Mouse (Mus musculus) cerebellum, postnatal 10 days (tissue): Measurements from ENCODE around the gene Esrrg.

ENCODE experiments used
- DNase-seq, 2 experiments: peaks; one replicate each; pipeline ENCODE4 v3.0.0; 2021; ENCODE audit warnings: mixed read lengths in 2 of 2

Gene Esrrg

GRCm38 (mm10) chr1:187650786-187651687 is 42.4 kb downstream of the Esrrg start:
- peak; percentile 63 to 72 for DNase-seq

- peak; percentile 82 to 83 for DNase-seq
Observed at GRCm38 (mm10) chr1:187651688-187652241, 43.2 kb downstream of the Esrrg start.

- peak; percentile 57 to 58 for DNase-seq
Observed at GRCm38 (mm10) chr1:187652445-187652844, 43.9 kb downstream of the Esrrg start.

DNA sequence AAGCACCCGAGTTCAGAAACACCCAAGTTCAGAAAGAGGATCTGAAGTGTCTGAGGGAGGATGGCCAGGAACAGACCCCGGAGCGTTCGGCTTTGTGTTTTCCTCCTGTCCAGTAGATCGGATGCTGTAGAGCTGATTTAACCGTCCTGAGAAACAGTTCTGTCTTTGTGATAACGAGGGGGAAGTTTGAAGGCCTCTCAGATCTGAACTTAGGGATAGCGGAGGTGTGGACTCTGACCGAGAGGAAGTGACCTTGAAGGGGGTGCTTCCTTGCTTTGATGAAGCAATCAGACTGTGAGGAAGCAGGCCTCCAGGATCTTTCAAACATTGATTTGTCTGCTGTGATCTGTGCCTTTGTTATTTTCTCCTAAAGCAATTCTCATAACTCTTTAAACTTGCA is 44.8 kb downstream of the Esrrg start:
- no peak for DNase-seq

- DNase-seq, result peak; percentile 55 to 62
Observed at GRCm38 (mm10) chr1:187660963-187661362, 52.4 kb downstream of the Esrrg start.

- peak in 1 of 2 experiments; percentile 15 for DNase-seq
Observed at GRCm38 (mm10) chr1:187662083-187662609, 53.6 kb downstream of the Esrrg start.

GRCm38 (mm10) chr1:187663376-187663775 is 54.8 kb downstream of the Esrrg start:
- DNase-seq, result no peak

GRCm38 (mm10) chr1:187664261-187664660 is 55.7 kb downstream of the Esrrg start:
- no peak for DNase-seq

DNA sequence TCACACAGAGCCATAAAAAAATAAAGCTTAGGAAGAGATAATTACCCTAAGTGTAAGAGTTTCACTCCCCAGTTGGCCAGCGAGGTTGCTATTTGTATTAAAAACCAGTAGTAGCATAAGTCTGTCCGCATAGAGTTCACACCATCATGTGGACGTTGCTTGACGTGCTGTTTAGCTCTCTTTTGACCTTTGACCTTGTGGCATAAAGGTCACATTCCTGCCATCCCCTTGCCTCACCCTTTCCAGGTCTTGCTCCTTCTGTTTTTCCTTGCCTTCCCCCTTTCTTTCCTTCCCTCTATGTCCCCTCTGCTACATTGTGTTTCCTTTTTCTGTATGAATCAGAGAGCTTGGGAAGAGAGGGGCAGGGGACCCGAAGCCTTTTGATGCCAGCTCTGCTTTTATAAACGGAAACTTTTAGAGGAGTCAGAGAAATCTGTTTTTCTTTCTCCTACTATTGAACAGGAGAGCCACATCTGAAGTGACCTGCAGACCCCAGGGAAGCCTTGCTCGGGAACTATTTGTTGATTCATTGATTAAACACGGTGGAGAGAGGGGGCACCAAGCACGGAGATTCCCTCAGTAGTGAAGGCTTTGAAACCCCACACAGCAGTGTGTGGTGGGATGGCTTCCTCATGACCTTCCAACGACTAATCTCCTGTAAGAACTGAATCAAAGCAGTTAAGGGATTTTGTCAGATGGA is 57.5 kb downstream of the Esrrg start:
- DNase-seq, result no peak

DNA sequence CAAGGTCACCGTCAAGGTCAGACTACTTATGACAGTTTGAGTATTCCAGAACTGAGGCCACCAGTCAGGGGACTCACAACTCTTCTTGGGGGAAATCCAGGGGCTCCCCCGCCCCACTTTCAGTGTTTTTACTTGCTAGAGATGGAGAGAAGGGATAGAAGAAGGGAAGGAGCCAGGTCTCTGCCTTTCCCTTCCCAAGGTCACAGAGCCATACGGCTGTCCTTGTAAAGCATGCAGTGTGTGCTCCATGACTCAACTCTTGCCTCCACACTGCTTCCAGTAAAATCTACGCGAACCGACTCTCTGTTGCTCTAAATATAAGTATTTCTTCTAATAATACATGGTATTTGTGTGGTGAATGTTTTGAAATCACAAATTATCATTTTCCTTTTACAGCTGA is 61.2 kb downstream of the Esrrg start:
- no peak for DNase-seq

DNA sequence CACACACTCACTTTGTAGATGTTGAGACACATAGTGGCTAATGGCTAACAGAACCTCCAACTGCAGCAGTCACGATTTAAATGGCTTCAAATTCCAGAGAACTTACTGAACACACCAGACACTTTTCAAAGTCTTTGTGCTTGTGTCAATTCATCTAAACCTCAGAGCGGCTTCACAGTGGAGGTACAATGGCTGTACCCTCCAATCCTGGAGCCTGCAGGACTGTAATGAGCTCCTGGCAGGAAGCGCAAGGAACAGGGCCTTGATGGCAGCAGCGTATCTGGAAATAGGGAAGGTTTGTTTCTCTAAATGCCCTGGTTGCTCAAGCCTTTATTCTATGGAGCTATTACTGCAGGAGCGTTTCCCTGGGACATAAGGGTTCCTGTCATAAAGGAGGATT is 63.9 kb downstream of the Esrrg start:
- DNase-seq, result no peak

- no peak for DNase-seq
Observed at GRCm38 (mm10) chr1:187674771-187675186, 66.2 kb downstream of the Esrrg start.

- DNase-seq, result no peak
Observed at GRCm38 (mm10) chr1:187676626-187677025, 68.0 kb downstream of the Esrrg start.

- no peak for DNase-seq
Observed at GRCm38 (mm10) chr1:187679246-187679645, 70.7 kb downstream of the Esrrg start.

DNA sequence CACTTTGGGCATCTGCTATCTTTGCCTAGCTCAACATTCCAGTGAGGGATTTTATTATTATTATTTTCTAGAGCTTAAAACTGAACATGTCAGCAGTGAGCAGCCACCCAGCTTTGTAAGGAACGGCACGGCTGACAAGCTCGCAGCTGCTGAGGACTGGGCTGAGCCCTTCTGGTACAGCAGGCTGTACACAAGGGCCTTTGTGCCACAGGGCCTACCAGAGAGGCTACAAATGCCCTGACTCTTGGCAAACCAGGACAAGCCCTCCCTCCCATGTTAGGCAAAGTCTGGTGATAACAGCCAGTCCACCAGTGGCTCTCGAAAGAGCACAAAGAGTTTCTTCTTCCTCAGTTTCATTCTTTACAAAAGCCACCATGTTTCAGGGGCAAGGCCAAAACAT is 75.9 kb downstream of the Esrrg start:
- DNase-seq, result peak in 1 of 2 experiments; percentile 40

GRCm38 (mm10) chr1:187691846-187692525 is 83.4 kb downstream of the Esrrg start:
- peak; percentile 40 to 67 for DNase-seq

DNA sequence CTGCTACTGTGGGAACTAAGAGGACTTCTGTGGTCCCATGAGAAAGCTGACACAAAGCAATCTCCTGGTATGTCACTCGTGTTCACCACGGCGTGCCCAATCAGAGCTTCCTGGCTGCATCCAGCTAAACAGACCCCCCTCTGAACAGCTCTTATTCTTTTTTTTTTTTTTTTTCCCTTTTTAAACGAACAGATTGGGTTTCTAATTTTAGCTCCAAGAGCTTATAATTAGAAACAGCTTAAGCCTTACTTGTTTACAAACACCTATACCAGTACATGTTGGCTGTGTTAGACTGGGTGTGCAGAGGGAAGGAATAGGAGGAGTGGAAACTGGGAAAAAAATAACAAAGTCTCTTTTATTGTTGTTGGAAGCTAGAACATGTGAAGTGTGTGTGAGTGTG is 86.3 kb downstream of the Esrrg start:
- DNase-seq, result no peak

DNA sequence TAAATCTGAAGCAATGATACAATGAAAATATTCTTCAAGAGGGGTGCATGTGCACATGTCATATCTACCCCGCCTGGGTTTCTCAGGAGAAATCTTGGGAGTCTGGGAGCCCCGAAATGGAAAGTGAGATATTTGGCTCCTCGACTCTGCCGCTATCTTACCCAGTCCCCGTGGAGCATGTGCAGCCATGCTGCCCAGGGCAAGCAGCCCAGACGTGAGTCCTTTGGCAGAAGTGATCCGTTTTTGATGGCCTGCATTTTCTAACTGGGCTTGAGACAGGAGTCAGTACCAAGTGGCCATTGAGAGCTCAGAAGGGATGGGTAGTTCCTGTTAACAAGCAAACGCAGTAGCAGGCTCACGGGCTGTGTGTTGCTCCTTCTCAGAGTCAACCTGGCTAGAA is 89.6 kb downstream of the Esrrg start:
- DNase-seq, result peak; percentile 76 to 81

- DNase-seq, result no peak
Observed at GRCm38 (mm10) chr1:187700963-187701362, 92.4 kb downstream of the Esrrg start.

- no peak for DNase-seq
Observed at GRCm38 (mm10) chr1:187704921-187705320, 96.3 kb downstream of the Esrrg start.

GRCm38 (mm10) chr1:187705348-187705747 is 96.8 kb downstream of the Esrrg start:
- no peak for DNase-seq

DNA sequence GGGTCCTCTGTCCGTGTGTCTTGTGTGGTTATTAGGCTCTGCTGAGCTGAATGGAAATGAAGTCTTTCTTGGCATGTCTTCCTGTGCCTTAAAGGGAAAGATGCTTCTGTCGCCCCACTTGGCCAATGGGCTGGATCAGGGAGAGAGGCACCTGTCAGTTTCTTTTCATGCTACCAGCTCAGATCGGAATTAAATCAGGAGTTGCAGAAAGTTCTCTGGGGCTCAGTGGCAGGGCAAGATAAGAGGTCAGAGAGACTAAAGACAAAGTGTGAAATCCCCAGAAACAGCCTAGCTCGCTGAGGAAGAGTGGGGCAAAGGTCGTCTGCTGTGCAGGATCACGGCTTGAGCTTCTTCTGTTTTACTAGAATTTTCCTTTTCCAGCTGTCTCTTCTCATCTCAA is 97.5 kb downstream of the Esrrg start:
- no peak for DNase-seq

GRCm38 (mm10) chr1:187707176-187707575 is 98.6 kb downstream of the Esrrg start:
- no peak for DNase-seq
